Mouse (Mus musculus): Measurements from ENCODE around the gene Nln. TPM values are rescaled to one million over a fixed set of nuclear protein-coding genes. Genes with fewer than 3 reads are reported as not detected.

Nln gene
- polyA plus RNA-seq, 1 experiment from 2014 or later: 25.2 TPM

DNA sequence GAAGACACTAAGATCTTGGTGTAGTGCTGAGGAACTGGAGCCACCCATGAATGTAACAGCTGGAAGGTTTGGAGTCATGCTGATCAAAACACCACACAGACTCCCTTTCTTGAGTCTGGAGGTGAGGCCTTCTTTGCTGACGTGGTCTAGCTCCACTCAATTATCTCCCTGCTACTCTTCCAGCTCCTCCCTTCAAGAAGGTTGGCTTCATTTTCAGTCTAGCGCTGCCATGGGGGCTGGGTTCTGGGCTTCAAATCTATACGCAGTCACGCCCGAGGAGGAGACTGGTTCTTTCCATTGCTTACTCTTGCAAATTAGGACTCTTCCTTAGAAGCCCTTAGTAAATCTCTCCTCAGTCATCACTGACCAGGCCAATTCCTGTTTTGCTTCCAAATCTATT, 98.1 kb downstream of the Nln start:
- Histone ChIP-seq H3K9ac (ENCODE audit: low read length) (no peak overlapping the region), H3K27ac (ENCODE audit: low read depth, low read length) (no peak overlapping the region), H3K27me3 (ENCODE audit: control insufficient read depth, insufficient read depth, low read length) (no peaks in the 10 kb centered on the region), H3K4me2 (ENCODE audit: low read depth) (no peak overlapping the region), H3K4me3 (ENCODE audit: low read depth, low read length) (no peak overlapping the region), H3K36me3 (ENCODE audit: control insufficient read depth, insufficient read depth, low read length) (no peaks in the 10 kb centered on the region), H3K9me3 (ENCODE audit: control insufficient read depth, low read length) (no peaks in the 10 kb centered on the region), H3K4me1 (ENCODE audit: control insufficient read depth, insufficient read depth, low read length) (no peaks in the 10 kb centered on the region)
- DNase-seq (ENCODE audit: low spot score) (no peak), ATAC-seq (ENCODE audit: insufficient read depth, low FRiP score, low TSS enrichment) (no peak)
- 91% methylated on average over 5 of the region's 5 CpGs for WGBS

DNA sequence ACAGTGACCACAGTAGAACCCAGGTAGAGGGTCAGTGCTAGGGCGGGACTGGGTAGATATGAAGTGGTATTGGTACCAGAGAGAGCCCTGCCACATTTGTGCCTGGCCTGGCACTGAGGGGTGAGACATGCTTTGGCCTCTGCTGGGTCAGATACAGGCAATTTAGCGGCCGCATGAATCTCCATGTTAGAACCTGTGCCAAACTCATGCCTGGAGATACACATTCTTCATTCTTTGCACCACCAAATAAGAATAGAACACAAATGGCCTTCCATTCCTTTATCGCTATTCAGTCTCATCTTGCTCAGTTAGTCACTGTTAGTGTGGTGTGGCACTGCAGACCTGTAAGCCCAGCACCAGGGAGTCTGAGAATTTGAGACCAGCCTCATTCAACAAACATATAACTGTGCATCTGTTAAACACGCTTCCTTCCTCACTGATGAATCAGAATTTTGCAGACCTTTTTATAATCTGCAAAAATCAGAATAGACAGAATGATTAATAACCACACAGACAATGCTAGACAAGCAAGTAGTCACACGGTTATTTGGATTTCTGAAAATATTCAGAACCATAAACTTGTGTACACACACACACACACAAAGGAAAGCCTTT, 104.1 kb downstream of the Nln start:
- Histone ChIP-seq H3K27ac (ENCODE audit: low read depth, low read length) (no peak overlapping the region), H3K4me3 (ENCODE audit: low read depth, low read length) (no peak overlapping the region), H3K9me3 (ENCODE audit: control insufficient read depth, low read length) (no peaks in the 10 kb centered on the region), H3K4me2 (ENCODE audit: low read depth) (no peak overlapping the region), H3K36me3 (ENCODE audit: control insufficient read depth, insufficient read depth, low read length) (no peaks in the 10 kb centered on the region), H3K9ac (ENCODE audit: low read length) (no peak overlapping the region), H3K27me3 (ENCODE audit: control insufficient read depth, insufficient read depth, low read length) (no peaks in the 10 kb centered on the region), H3K4me1 (ENCODE audit: control insufficient read depth, insufficient read depth, low read length) (no peaks in the 10 kb centered on the region)
- WGBS: 92% methylated on average over 6 of the region's 6 CpGs
- DNase-seq (ENCODE audit: low spot score) (no peak), ATAC-seq (ENCODE audit: insufficient read depth, low FRiP score, low TSS enrichment) (no peak)

DNA sequence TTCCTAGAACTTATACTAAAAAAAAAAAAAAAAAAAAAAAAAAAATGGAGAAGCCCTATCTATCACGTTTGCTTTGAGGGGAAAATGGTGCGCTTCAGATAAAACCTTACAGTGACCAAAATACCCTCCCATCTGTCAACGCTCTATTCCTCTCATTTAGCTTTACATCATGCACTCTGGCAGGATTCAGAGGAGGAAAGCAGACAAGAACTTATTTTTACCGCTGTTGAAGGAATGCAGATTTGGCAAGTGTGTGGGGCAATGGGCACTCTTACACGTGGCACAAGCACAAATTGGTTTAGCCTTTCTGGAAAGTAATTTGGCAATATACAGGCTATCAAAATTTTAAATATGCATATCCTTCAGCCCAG, 115.3 kb downstream of the Nln start:
- no peaks in the 10 kb centered on the region for H3K36me3 ChIP-seq (ENCODE audit: control insufficient read depth, insufficient read depth, low read length)
- H3K9me3 ChIP-seq (ENCODE audit: control insufficient read depth, low read length): no peaks in the 10 kb centered on the region
- no peaks in the 10 kb centered on the region for H3K4me1 ChIP-seq (ENCODE audit: control insufficient read depth, insufficient read depth, low read length)
- H3K4me3 ChIP-seq (ENCODE audit: low read depth, low read length): no peak overlapping the region
- H3K27ac ChIP-seq (ENCODE audit: low read depth, low read length): no peak overlapping the region
- 87% methylated on average over 5 of the region's 5 CpGs for WGBS
- H3K4me2 ChIP-seq (ENCODE audit: low read depth): no peak overlapping the region
- H3K9ac ChIP-seq (ENCODE audit: low read length): no peak overlapping the region
- H3K27me3 ChIP-seq (ENCODE audit: control insufficient read depth, insufficient read depth, low read length): no peaks in the 10 kb centered on the region
- DNase-seq (ENCODE audit: low spot score) (no peak), ATAC-seq (ENCODE audit: insufficient read depth, low FRiP score, low TSS enrichment) (no peak)

DNA sequence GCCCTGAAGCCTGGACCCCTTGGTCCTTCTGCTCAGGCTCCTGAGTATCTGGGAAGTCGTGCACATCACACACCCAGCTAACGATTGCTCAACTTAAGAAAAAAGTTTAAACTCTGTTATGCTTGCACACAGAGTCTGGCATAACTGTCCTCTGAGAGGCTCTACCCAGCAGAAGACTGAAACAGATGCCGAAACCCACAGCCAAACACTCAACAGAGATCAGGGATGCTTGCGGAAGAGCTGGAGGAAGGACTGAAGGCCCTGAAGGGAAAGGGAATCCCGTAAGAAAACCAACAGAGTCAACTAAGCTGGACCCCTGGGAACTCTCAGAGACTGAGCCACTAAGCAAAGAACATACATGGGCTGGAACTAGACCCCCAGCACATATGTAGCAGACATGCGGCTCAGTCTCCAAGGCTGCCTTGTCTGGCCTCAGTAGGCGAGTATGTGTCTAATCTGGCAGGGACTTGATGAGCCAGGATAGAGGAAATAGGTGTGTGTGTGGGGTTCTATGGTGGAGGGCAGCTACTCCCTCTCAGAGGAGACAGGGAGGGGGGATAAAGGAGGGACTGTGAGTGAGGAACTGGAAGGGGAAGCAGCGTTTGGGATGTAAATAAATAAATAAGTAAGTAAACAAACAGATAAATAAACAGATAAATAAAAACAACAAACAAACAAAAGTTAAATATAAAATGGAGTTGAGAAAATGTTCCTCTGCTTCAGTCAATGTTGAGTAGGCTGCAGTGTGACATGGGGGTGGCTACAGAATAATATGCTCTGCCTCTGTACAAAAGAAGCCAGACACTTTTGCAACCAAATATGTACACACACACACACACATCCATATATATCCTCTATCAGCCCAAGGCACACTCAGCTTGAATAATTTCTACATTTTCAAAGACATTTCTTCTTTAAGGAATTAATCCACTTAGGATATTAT, 116.0 kb downstream of the Nln start:
- H3K4me2 ChIP-seq (ENCODE audit: low read depth): no peak overlapping the region
- 81% methylated on average over 8 of the region's 8 CpGs for WGBS
- no peak for ATAC-seq (ENCODE audit: insufficient read depth, low FRiP score, low TSS enrichment)
- H3K36me3 ChIP-seq (ENCODE audit: control insufficient read depth, insufficient read depth, low read length): no peaks in the 10 kb centered on the region
- no peaks in the 10 kb centered on the region for H3K4me1 ChIP-seq (ENCODE audit: control insufficient read depth, insufficient read depth, low read length)
- no peak overlapping the region for H3K4me3 ChIP-seq (ENCODE audit: low read depth, low read length)
- no peak for DNase-seq (ENCODE audit: low spot score)
- H3K27me3 ChIP-seq (ENCODE audit: control insufficient read depth, insufficient read depth, low read length): no peaks in the 10 kb centered on the region
- no peak overlapping the region for H3K9ac ChIP-seq (ENCODE audit: low read length)
- no peaks in the 10 kb centered on the region for H3K9me3 ChIP-seq (ENCODE audit: control insufficient read depth, low read length)
- H3K27ac ChIP-seq (ENCODE audit: low read depth, low read length): no peak overlapping the region

DNA sequence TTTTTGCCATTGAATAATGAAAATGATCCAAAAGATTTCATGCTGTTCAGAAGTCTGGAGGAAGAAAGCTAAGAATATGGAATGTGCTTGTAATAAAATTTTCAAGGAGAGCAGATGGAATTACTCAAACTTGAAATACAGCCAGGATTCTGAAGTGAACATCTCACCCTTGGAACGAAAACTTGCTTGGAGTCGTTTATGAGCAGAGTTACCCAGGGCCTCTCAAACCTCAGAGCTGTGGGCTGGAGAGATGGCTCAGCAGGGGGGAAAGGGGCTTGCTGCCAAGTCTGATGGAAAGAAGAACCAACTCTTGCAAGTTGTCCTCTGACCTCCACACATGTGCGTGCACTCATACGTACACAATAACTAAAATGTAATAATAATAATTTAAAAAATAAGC, 122.8 kb downstream of the Nln start:
- no peak overlapping the region for H3K4me2 ChIP-seq (ENCODE audit: low read depth)
- H3K4me1 ChIP-seq (ENCODE audit: control insufficient read depth, insufficient read depth, low read length): no peaks in the 10 kb centered on the region
- H3K9me3 ChIP-seq (ENCODE audit: control insufficient read depth, low read length): no peaks in the 10 kb centered on the region; the same call in 1 of the 2 replicates
- no peaks in the 10 kb centered on the region for H3K27me3 ChIP-seq (ENCODE audit: control insufficient read depth, insufficient read depth, low read length)
- DNase-seq (ENCODE audit: low spot score): no peak
- no peak overlapping the region for H3K9ac ChIP-seq (ENCODE audit: low read length)
- no peaks in the 10 kb centered on the region for H3K36me3 ChIP-seq (ENCODE audit: control insufficient read depth, insufficient read depth, low read length)
- no peak for ATAC-seq (ENCODE audit: insufficient read depth, low FRiP score, low TSS enrichment)
- H3K27ac ChIP-seq (ENCODE audit: low read depth, low read length): no peak overlapping the region
- WGBS: 68% methylated on average over 4 of the region's 4 CpGs
- no peak overlapping the region for H3K4me3 ChIP-seq (ENCODE audit: low read depth, low read length)

DNA sequence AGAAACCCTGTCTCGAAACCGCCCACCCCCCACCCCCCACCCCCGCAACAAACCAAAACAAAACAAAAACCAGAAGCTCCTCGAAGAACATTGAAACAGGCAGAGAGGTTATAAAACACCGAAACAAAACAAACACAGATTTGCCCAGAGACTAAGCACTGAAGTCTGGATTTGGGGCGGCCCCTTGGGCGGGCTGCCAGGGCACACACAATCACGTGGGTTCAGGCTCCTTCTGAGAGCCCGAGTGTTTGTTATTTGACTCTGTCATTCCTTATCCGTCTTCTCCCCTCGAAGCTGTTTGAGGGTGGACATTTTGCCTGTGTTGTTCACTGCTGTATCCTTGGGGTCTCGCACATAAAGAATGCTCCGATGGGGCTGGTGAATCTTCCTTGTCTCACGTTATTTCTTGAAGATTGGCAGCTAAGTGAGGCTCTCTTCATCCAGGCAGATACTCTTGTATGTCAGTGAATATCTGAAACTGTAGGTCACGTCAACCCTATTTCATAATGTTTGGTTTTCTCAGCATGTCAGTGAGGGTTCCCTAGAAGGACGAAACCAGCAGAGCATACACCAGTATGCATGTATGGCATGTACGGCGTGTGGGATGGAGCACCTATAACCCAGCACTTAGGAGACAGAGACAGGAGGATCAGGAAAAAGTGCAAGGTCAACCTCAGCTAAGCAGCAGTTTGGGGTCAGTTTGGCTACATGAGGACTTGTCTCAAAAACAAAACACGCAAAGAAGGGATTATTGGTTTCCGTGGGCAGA, 123.7 kb downstream of the Nln start:
- no peak for ATAC-seq (ENCODE audit: insufficient read depth, low FRiP score, low TSS enrichment)
- 86% methylated on average over 20 of the region's 20 CpGs for WGBS
- Histone ChIP-seq H3K27me3 (ENCODE audit: control insufficient read depth, insufficient read depth, low read length) (no peaks in the 10 kb centered on the region), H3K4me3 (ENCODE audit: low read depth, low read length) (no peak overlapping the region), H3K9me3 (ENCODE audit: control insufficient read depth, low read length) (no peaks in the 10 kb centered on the region; the same call in 1 of the 2 replicates), H3K4me2 (ENCODE audit: low read depth) (no peak overlapping the region), H3K4me1 (ENCODE audit: control insufficient read depth, insufficient read depth, low read length) (no peaks in the 10 kb centered on the region), H3K9ac (ENCODE audit: low read length) (no peak overlapping the region), H3K27ac (ENCODE audit: low read depth, low read length) (no peak overlapping the region), H3K36me3 (ENCODE audit: control insufficient read depth, insufficient read depth, low read length) (no peaks in the 10 kb centered on the region)
- DNase-seq (ENCODE audit: low spot score): no peak

DNA sequence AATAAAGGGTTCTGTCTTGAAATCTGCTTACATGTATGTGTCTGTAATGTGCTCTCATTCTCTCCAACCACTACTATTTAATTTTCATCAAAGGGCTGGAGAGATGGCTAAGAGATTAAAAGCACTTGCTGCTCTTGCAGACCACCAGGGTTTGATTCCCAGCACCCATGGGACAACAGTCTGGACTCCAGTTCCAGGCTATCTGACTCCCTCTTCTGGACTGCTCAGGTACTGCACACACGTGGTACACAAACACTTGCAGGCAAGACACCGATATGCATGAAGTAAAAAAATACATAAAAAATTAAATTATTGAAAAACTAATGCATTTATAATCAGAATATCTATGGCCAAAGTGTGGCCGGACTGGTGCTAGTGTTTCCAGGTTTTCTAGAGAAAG, 127.0 kb downstream of the Nln start:
- Histone ChIP-seq H3K4me2 (ENCODE audit: low read depth) (no peak overlapping the region), H3K27ac (ENCODE audit: low read depth, low read length) (no peak overlapping the region), H3K36me3 (ENCODE audit: control insufficient read depth, insufficient read depth, low read length) (no peaks in the 10 kb centered on the region), H3K9ac (ENCODE audit: low read length) (no peak overlapping the region), H3K9me3 (ENCODE audit: control insufficient read depth, low read length) (no peaks in the 10 kb centered on the region; the same call in 1 of the 2 replicates), H3K4me3 (ENCODE audit: low read depth, low read length) (no peak overlapping the region), H3K4me1 (ENCODE audit: control insufficient read depth, insufficient read depth, low read length) (no peaks in the 10 kb centered on the region), H3K27me3 (ENCODE audit: control insufficient read depth, insufficient read depth, low read length) (no peaks in the 10 kb centered on the region)
- 94% methylated on average over 3 of the region's 3 CpGs for WGBS
- ATAC-seq (ENCODE audit: insufficient read depth, low FRiP score, low TSS enrichment) (no peak), DNase-seq (ENCODE audit: low spot score) (no peak)

DNA sequence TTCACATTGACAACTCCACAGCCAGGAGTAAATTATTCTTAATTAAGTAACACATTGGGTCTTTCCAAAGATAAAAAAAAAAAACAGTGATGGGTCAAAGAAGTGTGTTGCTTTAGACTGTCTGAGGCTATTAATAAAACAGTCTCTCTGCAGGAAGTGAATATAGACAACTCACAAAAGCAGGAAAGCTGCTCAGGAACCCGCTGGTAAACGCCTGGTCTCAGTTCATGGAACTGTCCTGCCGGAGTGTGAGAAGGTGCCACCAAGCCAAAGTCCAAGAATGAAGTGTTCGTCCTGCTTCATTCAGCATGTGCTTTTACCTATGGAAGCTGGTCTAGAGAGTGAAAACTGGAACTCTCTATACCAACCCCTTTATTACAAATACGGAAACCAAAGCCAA, 129.0 kb downstream of the Nln start:
- Histone ChIP-seq H3K9ac (ENCODE audit: low read length) (no peak overlapping the region), H3K27ac (ENCODE audit: low read depth, low read length) (no peak overlapping the region), H3K27me3 (ENCODE audit: control insufficient read depth, insufficient read depth, low read length) (no peaks in the 10 kb centered on the region), H3K9me3 (ENCODE audit: control insufficient read depth, low read length) (no peaks in the 10 kb centered on the region; the same call in 1 of the 2 replicates), H3K36me3 (ENCODE audit: control insufficient read depth, insufficient read depth, low read length) (no peaks in the 10 kb centered on the region), H3K4me1 (ENCODE audit: control insufficient read depth, insufficient read depth, low read length) (no peaks in the 10 kb centered on the region), H3K4me2 (ENCODE audit: low read depth) (no peak overlapping the region), H3K4me3 (ENCODE audit: low read depth, low read length) (no peak overlapping the region)
- 90% methylated on average over 5 of the region's 5 CpGs for WGBS
- DNase-seq (ENCODE audit: low spot score) (no peak), ATAC-seq (ENCODE audit: insufficient read depth, low FRiP score, low TSS enrichment) (no peak)
